ENCODE assay signal across 14 mouse cellular contexts in genomic region chr6:139769744-139770473, GRCm38 (mm10).
"Had no signal": no experiment of that assay in that cellular context is flagged by ENCODE, and none has a peak within 500 bp of the region (broad histone marks: within the 10 kb centered on the region; RNA-seq: fewer than 3 reads in every experiment).

No protein-coding gene starts in this region.

- H3K27me3 ChIP-seq: limb, embryonic 13.5 days; liver, embryonic 13.5 days; lung, embryonic 15.5 days; megakaryocyte, embryonic 14.5 days; midbrain, embryonic 15.5 days had no signal

- H3K9ac ChIP-seq: limb, embryonic 13.5 days; liver, embryonic 13.5 days; liver, postnatal 0 days; lung, embryonic 15.5 days; midbrain, embryonic 15.5 days had no signal

- ATAC-seq: liver, postnatal 0 days; midbrain, embryonic 15.5 days had no signal

- H3K4me1 ChIP-seq: limb, embryonic 13.5 days; liver, embryonic 13.5 days; lung, embryonic 15.5 days; megakaryocyte, embryonic 14.5 days; midbrain, embryonic 15.5 days had no signal

- H3K4me3 ChIP-seq: limb, embryonic 13.5 days; liver, embryonic 13.5 days; lung, embryonic 15.5 days; megakaryocyte, embryonic 14.5 days; midbrain, embryonic 15.5 days had no signal

- H3K36me3 ChIP-seq: limb, embryonic 13.5 days; liver, embryonic 13.5 days; lung, embryonic 15.5 days; midbrain, embryonic 15.5 days had no signal

- H3K4me2 ChIP-seq: limb, embryonic 13.5 days; liver, embryonic 13.5 days; lung, embryonic 15.5 days; midbrain, embryonic 11.5 days; midbrain, embryonic 15.5 days had no signal

- H3K27ac ChIP-seq: kidney, postnatal 0 days; limb, embryonic 13.5 days; liver, embryonic 13.5 days; lung, embryonic 15.5 days; macrophage; midbrain, embryonic 15.5 days had no signal

- DNase-seq: kidney, postnatal 36 days; layer of hippocampus, adult 9-11 months; liver, embryonic 13.5 days; liver, postnatal 0 days; lung, postnatal 14 days; thymus, adult 2 months; thymus, postnatal 25 days had no signal

- H3K9me3 ChIP-seq: limb, embryonic 13.5 days; liver, embryonic 13.5 days; lung, embryonic 15.5 days; midbrain, embryonic 15.5 days had no signal
